31 mouse cellular contexts compared by ENCODE assay signal in the genomic region with DNA sequence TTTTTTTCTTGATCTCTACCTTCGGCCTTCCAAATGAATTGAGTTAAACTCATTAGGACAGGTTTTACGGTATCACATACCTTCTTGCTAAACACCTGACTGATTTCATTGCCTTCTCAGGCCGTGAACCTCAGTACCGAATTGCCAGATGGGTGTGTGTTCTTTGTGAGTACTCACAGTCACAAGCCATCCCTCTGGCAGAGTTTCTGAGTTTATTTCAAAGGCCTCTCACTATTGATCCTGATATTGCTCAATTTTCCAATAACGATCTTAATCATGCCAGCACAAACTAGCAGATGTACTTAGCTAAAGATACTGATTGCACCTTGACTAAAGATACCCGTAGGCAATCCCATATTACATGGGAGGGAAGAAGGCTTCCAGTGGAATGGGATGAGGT.
"Had no signal": no experiment of that assay in that cellular context is flagged by ENCODE, and none has a peak within 500 bp of the region (broad histone marks: within the 10 kb centered on the region; RNA-seq: fewer than 3 reads in every experiment).

No protein-coding gene starts in this region.

- H3K4me3 ChIP-seq: left cerebral cortex, adult 2 months; limb, embryonic 10.5 days; limb, embryonic 12.5 days; limb, embryonic 13.5 days; limb, embryonic 15.5 days; liver, embryonic 12.5 days; liver, embryonic 13.5 days; liver, embryonic 15.5 days; lung, embryonic 15.5 days; megakaryocyte, embryonic 14.5 days; midbrain, embryonic 10.5 days; midbrain, embryonic 12.5 days; midbrain, embryonic 13.5 days; midbrain, embryonic 15.5 days; myocyte; neural tube, embryonic 12.5 days had no signal

- H3K27me3 ChIP-seq: limb, embryonic 12.5 days; limb, embryonic 13.5 days; limb, embryonic 15.5 days; liver, embryonic 12.5 days; liver, embryonic 13.5 days; liver, embryonic 15.5 days; lung, embryonic 15.5 days; megakaryocyte, embryonic 14.5 days; midbrain, embryonic 12.5 days; midbrain, embryonic 13.5 days; midbrain, embryonic 15.5 days; neural tube, embryonic 12.5 days had no signal

- H3K4me1 ChIP-seq: limb, embryonic 10.5 days; limb, embryonic 13.5 days; liver, embryonic 12.5 days; liver, embryonic 13.5 days; liver, embryonic 15.5 days; megakaryocyte, embryonic 14.5 days; midbrain, embryonic 10.5 days; midbrain, embryonic 12.5 days; midbrain, embryonic 13.5 days; midbrain, embryonic 15.5 days; neural tube, embryonic 12.5 days had no signal

- H3K27ac ChIP-seq: left cerebral cortex, adult 2 months; limb, embryonic 10.5 days; limb, embryonic 12.5 days; limb, embryonic 13.5 days; limb, embryonic 15.5 days; liver, embryonic 12.5 days; liver, embryonic 13.5 days; liver, embryonic 14.5 days; liver, embryonic 15.5 days; lung, embryonic 15.5 days; macrophage; midbrain, embryonic 10.5 days; midbrain, embryonic 12.5 days; midbrain, embryonic 13.5 days; midbrain, embryonic 15.5 days; neural tube, embryonic 12.5 days had no signal

- ATAC-seq: liver, embryonic 12.5 days; lung, postnatal 0 days; midbrain, embryonic 13.5 days; midbrain, embryonic 15.5 days; midbrain, embryonic 16.5 days had no signal

- H3K9ac ChIP-seq: limb, embryonic 12.5 days; limb, embryonic 13.5 days; limb, embryonic 15.5 days; liver, embryonic 12.5 days; liver, embryonic 13.5 days; liver, embryonic 14.5 days; liver, embryonic 15.5 days; lung, embryonic 14.5 days; lung, embryonic 15.5 days; midbrain, embryonic 12.5 days; midbrain, embryonic 13.5 days; midbrain, embryonic 15.5 days; neural tube, embryonic 12.5 days had no signal

- H3K9me3 ChIP-seq: limb, embryonic 10.5 days; limb, embryonic 15.5 days; liver, embryonic 12.5 days; liver, embryonic 13.5 days; liver, embryonic 15.5 days; lung, embryonic 15.5 days; midbrain, embryonic 10.5 days; midbrain, embryonic 12.5 days; midbrain, embryonic 13.5 days; midbrain, embryonic 15.5 days; neural tube, embryonic 12.5 days had no signal

- H3K36me3 ChIP-seq: limb, embryonic 10.5 days; limb, embryonic 12.5 days; limb, embryonic 13.5 days; limb, embryonic 15.5 days; liver, embryonic 12.5 days; liver, embryonic 13.5 days; liver, embryonic 15.5 days; lung, embryonic 15.5 days; midbrain, embryonic 10.5 days; midbrain, embryonic 12.5 days; midbrain, embryonic 13.5 days; midbrain, embryonic 15.5 days; neural tube, embryonic 12.5 days had no signal

- H3K4me2 ChIP-seq: limb, embryonic 12.5 days; limb, embryonic 13.5 days; limb, embryonic 15.5 days; liver, embryonic 11.5 days; liver, embryonic 12.5 days; liver, embryonic 13.5 days; liver, embryonic 15.5 days; lung, embryonic 14.5 days; lung, embryonic 15.5 days; midbrain, embryonic 11.5 days; midbrain, embryonic 12.5 days; midbrain, embryonic 13.5 days; midbrain, embryonic 15.5 days; neural tube, embryonic 12.5 days had no signal

- DNase-seq: left cerebral cortex, postnatal 4 days; liver; liver, embryonic 13.5 days; lung, adult 18-20 months; lung, adult 2 months; lung, embryonic 14.5 days; lung, postnatal 10 days; lung, postnatal 14 days; lung, postnatal 36 days; midbrain, embryonic 14.5 days had no signal
